Mouse (Mus musculus): Measurements from ENCODE around the gene LTO1.
A peak's percentile ranks its signal among the peaks of the same experiment; 100 is the strongest.

LTO1 gene

DNA sequence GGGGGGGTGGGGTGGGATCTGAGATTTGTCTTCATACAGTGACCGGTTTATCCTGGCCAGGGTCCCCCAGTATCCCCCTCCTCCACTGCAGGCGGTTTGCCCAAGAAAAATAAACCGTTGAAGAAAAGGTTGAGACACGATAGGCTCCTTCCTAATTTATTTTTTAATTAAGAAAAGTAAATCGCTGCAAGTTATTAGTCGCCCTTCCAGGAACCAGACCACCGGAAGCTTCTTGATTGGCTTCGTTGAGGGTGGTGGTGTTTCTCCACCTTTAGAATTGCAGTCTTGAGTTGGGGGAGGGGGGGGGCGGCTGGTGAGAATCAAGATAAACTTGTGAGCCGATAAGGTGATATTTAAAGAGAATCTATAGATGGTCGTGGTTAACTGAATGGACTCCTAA is 25.7 kb downstream of the LTO1 start:
- DNase-seq, result peak; percentile 19 to 21

DNA sequence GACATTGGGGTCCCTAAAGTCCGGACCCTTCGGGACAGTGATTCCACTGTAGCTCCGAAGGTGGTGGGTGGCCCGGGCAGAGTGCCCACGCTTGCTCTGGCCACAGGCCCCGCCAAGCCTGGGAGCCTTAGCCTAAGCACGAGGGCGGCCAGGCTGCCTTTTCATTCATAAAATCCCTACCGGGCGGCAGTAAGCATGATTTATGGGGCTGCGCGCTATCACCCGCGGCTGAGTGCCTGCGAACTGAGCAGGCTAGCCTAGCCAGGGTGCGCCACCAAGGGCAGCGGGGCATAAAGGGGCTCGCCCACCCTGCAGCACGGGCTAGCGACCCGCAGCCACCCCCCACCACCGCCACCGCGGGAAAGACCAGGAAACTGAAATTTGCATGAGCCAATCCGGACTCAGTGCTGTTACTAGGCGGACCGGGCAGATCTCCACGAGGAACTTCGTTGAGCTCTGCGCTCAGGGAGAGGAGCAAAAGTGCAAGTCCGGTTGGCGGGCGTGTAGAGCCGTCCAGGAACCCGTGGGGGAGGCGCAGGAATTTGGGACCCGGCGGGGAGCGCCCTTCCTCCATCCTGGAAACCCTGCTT is 26.4 kb downstream of the LTO1 start:
- peak; percentile 60 to 74 for DNase-seq

DNA sequence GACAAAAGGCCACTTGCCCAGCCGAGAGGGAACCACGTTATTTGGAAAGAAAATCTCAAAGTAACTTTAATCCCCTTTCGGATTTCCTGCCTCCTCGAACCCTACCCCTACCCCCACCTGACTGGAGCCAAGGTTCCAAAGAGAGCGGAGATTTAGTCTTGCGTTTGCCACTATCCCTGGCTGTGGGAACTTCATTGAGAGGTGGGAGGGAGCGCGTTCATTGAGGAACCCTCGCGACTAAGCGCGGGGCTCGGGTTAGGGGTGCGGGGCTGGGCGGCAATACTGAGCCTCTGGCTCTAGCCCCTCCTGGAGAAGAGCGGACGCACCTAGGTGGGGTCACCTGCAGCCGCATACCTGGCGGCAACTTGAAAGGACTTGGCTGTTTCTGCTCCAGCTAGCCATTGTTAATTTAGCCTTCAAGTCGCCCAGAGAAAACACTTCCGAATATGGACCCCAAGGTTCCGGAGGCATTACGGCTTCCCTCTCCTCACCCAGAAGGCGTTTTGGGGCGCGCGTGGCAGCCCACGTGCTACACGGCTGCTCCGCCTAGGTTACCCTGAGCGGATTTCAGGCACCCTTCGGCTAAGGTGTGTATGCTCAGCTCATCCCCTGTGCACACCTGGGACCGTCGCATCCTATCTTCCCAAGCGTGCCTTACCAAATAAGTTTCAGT is 27.3 kb downstream of the LTO1 start:
- peak; percentile 14 to 23 for DNase-seq

DNA sequence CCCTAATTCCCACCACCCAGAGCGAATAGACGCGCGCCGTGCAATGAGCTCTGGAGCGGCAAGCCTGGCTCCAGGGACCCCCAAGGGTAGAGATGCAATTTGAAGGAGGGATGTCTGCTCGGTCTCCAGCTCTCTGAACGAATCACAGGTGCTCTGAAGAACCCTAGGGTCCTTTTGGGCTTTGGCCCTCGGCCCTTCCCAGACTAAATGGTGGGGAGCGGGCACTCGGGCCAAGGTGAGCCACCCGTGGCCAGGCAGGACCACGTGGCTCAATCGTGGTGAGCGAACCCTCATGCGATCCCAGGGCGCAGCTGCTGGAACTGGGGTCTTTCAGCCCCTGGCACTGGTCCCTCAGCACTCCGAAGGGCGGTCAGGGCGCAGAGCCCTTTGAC is 27.8 kb downstream of the LTO1 start:
- DNase-seq, result peak in 1 of 2 experiments; percentile 41

DNA sequence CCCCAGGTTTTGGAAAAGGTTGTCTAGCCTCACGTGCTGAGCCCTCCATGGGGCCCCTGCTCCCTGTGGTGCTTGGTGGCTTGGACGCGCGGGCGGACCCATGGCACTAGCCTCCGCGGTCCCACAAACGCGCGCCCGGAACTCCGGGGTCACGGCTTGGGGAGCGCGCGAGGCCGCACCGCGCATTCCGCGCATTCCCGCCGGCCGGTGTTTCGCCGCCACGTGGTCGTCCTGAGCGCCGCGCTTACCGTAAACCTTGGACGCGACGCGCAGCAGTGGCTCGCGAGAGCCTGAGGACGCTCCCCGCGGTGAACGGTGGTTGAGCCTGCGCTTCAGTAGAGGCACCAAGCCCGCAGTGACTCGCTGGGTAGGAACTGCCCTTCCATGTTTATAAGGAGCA is 28.4 kb downstream of the LTO1 start:
- peak; percentile 84 for DNase-seq

DNA sequence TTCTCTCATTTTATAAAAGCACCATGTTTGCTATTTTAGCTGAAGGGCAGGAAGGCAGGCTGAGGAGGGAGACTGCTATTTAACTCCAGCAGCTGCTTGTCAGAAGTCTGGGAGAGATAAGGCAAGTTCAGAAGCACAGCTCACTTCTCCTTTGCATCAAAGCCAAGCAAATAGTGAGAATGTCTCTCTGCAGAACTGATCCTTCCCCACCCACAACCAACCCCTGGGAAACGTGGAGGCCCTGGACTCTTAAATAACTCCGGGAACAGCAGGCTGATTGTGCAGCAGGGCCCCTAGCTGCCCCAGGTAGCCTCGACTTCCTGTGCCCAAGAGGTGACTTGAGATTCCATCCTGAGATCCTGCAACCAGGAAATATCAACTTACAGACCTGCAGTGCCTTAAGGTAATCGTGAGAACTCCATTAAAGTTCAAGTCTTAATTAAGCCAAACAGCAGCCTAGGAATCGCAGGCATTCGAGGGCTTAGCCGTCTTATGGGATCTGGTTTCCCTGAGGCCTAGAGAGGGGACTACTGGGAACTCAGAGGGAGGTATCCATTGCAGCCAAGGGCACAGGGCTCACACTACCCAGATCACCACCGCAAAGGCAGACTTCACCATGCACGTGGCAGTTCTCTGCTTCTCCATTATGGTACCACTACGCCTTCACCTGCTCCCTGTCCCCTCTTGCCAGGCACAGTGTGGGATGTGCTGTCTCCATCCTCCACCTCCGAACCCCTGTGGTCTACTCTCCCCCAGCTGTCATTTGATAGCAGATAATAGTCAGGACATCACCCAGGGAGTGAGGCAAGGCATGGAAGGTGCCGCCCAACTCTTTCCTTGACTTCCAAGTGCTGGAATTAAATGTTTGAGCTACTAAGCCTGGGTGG is 43.9 kb downstream of the LTO1 start:
- no peak for DNase-seq

DNA sequence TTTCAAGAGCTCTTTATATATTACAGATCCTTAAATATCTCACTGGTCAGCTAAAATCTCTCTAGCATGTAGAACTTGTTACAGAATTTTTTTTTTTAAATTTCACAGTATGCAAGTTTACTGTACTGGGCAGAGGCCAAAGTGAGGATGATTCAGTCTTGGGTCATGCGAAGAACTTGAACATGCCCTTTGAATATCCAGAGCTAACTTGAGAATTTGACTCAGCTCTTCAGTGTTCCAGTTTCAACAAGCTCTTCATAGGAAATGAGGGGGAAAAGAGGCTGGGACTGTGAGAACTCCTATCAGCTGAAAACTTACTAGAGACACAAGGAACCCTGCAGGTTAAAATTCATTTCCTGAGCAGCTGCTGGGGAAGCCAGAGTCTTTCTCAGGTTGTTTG is 49.0 kb downstream of the LTO1 start:
- no peak for DNase-seq

DNA sequence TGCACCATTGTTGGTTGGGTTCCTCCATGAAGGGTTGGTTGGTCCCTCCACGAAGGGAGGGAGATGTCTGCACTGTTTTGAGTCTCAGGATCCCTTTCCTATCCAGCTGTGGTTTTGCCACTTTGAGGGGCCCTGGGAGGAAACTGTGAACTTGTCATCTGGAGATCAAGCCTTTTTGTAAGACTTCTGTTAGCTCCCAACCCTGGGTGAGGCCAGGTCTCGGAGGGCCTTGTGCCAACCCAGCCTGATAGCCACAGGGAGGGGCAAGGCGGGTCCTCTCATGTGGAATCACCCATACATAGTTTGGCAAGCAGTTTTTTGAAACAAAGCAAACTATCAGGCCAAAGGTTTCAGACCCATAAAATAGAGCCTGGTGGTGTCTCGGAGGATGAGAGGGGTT is 49.4 kb downstream of the LTO1 start:
- DNase-seq, result no peak

DNA sequence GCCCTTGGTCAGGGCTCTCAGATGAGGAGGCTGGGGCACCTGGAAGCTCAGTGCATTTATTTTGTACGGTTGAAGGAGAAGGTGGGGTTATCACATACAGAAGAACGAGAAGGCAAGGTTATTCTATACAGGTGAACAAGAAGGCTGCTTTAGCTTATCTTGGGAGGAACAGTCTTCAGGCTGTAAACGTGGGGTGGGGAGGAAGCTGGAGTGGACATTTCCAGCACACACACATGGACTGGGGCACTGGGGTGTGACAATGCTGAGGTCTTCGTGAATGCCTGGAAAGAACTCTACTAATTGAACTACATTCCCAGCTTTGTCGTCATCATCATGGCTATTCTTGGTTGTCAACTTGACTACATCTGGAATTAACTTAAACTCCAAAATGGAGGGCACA is 51.0 kb downstream of the LTO1 start:
- no peak for DNase-seq

DNA sequence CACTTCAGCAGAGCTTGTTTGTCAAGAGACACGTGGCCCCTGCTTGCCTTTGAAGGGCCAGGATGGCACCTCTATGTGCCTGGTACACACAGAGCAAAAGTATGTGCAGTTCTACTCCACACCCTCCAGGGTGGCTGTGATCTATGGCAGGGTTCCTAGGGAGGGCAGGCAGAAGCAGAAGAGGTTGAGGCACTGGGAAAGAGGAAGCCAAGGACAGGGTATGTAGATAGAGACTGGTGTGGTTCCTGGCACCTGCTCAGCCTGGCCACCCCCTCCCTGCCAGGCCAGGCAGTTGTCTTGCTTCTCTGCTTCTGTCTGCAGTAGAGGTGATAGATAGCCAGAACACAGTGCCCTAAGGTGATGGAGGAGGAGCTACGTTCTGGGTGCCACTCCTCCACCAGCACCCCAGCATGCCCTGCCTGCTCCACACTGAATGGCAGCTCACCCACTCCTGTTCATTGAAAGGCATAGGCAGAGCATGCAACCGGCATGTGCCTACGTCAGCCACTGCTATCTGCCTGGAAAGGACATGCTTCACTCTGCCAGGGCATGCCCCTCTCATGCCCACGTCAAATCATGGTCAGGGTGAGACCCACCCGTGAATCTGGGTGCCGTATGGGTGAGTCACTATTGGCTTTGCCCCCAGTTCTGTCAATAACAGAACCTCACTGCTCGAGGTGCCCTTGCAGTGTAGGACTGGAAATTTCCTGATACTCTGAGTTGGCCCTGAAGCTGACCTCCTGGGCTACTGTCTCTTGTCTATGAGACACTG is 56.3 kb downstream of the LTO1 start:
- no peak for DNase-seq

DNA sequence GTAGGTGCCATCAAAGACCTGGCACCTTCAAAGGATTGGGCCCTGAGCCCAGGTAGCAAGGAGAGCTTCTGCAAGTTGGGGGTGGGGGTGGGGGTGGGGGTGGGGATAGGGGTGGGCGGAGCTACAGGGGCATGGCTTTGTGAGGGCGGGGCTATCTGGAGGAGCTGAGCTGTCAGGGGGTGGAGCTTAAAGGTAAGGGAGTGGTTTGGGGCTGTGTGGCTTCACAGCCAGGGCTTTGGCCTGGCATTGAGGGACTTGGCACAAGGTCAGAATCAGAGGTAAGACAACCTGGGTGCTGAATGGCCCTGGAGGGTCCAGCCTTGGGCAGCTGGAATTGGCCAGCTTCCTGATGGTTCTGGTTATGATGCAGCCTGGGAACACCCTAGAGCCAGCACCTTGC is 56.9 kb downstream of the LTO1 start:
- DNase-seq, result no peak

DNA sequence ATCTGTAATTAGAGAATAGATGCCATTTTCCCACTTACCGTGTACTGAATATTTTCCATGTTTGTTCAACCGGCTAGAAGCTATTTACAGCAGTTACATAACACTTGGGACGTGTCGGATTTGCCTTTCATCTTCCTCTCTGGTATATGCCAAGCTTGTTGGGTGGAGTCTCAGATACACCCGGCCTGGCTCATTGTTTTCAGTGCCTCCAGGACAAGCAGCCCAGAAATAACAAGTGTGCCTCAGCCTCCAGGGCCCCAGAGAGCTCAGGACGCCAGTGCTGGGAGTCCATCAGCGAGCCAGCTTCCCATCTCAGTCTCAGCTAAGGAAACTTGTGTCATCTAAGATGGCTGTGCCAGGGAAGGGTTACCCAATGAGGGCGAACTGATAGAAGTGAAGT is 58.6 kb downstream of the LTO1 start:
- no peak for DNase-seq

DNA sequence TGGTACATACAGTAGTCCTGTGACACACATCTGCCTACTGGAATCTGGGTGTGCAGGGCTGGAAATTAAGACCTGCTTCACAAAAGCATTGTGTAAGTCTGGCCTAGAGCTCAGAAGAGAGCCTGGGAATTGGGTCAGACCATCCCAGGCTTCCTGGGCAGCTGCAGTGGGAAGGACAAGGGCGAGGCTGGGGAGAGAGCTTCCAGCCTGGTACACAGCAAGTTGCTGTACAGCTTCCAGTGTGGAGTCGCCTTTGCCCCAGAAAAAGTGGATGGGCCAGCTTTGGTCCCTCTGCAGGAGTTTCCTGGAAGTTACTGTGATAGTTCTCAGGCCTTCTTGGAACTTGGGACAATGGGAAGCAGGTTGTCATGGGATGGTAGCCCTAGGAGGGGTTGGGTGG is 62.2 kb downstream of the LTO1 start:
- DNase-seq, result no peak

DNA sequence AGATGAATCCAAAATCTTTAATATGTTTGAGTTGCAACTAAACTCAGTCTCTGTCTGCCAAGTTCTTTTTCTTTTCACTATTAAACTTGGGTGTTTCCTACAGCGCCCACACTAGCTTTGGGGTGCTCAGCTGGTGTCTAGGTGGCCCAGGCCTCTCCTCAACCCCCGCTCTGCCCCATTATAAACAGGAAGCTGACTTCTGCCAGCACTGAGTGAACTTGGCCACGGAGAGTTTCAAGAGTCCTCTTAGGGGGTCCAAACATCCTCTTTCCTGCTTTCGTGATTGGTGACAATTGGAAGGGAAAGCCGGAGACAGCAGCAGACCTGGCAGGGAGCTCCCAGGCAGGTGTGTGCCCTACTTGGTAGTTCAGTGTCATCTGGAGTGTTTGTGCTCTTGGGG is 64.9 kb downstream of the LTO1 start:
- DNase-seq, result no peak

Data from cerebellum, postnatal 14 days (tissue).